Mouse (Mus musculus) spleen, postnatal 14 days (tissue): ENCODE results near the gene Socs2.

Experiments
- DNase-seq, 2 experiments: peaks; one replicate each; pipeline ENCODE4 v3.0.0; 2021 to 2022; ENCODE audit warnings: low spot score in 2 of 2

The Socs2 gene

DNA sequence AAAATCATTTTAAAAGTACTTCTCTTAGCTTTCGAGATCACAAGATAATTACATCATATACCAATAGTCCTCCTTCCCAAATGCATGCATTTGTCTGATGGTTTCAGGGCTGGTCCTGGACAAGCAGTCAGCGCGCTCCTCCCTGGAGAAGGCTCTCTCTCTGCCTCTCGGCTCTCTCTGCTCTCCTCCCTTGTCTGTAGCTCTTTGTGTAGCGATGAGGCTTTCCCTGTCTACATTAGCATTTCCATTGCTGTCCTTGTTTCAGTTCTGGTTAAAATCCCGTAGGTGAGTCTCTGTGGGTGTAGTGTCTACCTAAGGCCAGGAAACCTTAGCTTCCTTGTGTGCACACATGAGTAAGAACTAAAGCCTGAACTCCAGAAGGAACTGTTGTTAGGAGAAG, 62.9 kb downstream of the Socs2 start:
- DNase-seq, result no peak

DNA sequence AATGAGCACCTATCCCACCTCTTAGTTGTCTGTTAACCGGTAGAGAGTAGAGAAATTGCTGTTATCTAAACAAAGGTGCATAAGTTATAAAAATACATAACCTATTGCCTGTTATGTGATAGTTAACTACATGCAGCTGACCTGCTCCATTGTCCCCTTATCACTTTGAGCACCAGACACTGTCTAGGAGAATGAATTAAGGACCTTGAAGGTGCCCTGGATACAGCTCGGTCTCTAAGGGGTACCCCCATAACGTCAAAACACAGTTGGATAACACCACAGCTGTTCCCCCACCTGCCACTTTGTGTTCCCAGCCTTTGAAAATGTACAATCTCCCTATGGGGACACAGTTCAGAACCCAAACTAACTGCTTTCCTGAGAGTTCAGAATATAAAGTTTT, 68.5 kb downstream of the Socs2 start:
- no peak for DNase-seq

DNA sequence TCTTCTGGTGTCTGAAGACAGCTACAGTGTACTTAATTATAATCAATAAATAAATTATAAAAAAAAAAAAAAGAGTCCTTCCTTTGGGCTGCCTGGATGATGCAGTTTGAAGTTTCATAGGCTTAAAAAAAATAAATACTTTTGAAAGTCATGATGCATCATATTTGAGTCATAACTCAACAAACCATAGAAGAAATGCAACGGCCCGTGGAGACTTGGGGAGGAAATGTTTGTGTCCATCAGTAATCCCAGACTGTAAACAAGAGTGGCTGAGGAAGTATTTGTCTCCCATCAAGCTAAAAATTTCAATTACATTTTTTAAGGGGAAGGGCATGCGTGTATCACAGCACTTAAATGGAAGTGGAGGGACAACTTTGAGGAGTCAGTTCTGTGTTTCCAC, 69.2 kb downstream of the Socs2 start:
- DNase-seq, result no peak

DNA sequence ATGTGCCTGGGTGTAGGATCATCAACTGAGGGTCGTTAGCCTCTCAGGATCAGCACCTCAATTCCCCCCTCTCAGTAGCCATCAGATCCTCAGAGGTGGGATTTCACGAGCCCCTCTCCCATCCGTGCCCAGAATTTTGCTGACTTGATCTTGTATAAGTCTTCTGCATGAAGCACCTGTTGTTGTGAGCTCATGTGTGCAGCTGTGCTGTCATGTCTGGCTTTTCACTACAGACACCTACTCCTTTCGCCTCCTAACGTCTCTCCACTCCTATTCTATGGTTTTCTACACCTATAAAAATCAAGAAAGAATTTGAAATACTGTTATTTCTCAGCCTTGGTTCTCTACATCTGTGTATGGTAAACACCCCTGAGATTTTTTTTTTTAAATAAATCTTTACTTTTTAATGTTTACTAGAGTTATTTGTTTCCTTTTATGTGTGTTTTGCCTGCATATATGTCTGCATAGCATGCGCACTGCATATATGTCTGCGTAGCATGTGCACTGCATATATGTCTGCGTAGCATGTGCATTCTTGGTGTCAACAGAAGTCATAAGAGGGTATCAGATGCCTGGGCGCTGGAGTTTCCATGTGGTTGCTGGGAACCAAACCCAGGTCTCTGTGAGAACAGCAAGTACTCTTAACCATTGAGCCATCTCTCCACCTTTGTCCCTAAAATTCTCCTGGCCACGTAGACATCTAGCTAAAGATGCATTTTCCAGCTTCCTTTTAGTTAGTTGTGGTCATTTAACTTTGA, 74.0 kb downstream of the Socs2 start:
- no peak for DNase-seq

DNA sequence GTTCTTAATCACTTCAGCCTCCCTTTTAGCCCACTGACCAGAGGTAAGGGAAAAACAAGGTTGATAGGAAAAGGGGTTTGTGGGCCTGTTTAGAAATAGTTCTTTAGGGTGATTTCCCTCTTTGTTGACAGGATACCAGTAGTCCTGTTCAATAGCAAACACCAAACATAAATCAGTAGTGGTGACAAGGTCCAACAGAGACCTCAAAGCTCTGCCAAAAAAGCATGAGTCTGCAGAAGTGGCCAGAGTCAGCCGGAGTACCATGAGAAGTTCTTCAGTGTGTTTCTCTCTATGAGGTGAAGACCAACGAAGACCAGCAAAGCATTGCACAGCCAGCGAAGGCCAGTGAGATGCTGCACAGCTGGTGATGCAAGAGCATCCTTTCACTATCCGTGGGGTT, 76.3 kb downstream of the Socs2 start:
- no peak for DNase-seq

DNA sequence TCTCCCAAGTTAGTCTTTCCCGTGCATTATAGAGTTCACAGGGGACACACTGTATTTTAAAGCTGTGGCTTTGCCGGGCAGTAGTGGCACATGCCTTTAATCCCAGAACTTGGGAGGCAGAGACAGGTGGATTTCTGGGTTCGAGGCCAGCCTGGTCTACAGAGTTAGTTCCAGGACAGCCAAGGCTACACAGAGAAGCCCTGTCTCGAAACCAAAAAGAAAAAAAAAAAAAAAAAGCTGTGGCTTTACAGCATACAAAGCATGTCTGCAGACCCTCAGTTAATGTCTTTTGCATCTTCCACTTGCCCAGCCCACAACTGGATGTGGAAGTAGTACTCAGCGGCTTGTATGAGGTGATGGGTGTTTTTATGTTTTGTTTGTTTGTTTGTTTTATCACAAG, 79.4 kb downstream of the Socs2 start:
- DNase-seq, result no peak

DNA sequence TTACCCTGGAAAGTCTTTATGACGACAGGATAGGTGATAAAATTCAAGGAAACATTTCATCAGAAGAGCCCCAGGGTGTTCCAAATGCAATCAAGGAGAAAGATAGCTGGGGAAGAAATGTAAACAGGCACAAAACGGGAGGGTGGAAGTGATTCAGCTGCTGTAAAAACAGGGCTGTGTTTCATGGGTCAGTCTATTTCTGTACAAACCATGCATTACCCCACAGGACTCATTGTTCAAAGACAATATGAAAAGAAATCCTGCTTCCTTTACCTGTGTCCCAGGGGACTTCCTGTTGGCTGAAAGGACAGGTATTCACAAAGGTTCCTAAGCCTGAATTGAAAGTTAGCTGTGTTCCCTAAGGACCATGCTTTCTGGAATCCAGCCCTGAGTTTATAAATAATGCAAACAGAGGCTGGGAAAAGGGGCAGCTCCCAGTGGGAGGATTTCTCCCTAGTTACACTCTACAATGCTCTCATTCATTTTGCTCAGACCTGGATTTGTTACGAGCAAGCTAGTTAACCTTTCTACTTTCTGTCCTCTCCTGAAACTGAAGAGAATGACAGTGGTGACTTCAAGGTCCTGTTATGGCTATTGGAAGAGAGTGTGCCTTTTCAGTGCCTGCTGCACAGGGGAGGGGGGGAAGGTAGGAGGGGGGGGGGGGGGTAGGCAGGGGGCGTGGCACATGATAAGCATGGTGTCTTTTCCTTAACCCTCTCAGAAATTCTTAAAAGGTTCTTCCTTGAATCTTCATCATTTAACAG, 80.0 kb downstream of the Socs2 start:
- DNase-seq, result no peak
